Mouse (Mus musculus) layer of hippocampus, adult 8-10 months (tissue): ENCODE measurements at regions not wholly inside any gene's neighbourhood (a gene's known extent, or its start where the extent isn't known, plus 50 kb on each side); places are given as distances from the start of the nearest gene placed in this dataset.

Source experiments
- DNase-seq, 2 experiments: peaks; one replicate each; pipeline ENCODE4 v3.0.0; 2022; ENCODE audit warnings: low spot score in 2 of 2

DNA sequence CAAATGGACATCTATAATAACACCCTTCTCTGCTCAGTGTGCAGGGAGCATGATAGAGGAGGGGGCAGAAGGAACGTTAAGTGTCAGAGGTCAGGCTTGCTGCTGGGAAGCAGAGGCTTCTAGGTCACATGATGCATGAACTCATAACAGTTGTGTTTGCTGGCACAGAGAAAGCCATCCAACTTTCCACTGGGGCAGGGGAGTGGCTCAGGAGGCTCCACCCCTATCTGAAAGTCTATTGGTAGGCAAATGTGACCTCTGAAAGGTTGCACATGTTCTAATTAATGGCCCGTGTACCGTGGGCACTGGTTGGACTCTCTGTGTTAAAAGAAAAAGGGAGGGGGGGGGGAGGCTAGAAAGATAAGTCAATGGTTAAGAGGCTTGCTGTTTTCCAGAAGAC, 224.6 kb downstream of the Slc16a7 start:
- no peak for DNase-seq

DNA sequence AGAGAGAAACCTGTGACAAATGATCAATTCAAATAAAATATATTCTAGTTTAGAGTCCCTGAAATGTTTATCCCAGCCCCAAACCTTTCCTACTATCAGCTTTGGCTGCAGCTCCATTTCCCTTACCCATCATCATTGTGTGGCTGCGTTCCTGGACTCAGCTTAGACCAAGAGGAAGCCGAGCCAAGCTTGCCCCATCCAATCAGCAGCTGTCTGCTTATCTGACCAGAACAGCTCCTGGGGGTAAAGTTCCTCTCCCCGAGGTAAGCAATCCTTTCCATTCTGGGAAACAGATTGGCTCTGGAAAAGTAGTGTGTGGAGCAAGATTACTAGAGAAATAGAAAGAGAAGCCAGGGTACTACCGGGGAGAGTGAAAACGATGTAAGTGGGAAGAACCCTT, 228.2 kb downstream of the Slc16a7 start:
- DNase-seq = no peak

DNA sequence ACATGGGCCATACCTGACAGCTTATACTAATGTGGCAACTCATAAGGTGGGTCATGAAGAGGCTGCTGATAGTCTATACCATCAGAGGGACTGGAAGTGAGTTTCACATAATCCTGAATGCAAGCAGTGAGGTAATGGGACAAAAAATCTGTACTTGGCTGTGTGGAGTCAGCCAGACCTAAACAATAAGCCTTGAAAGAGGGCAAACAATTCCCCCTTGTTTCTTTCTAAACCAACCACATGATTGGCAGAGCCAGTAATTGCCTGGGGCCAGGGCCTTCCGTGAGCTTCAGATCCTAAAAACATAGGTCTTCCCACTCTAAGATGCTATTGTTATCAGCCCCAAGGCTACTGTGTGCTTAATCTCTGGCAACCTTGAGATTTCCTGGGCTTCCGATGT, 240.5 kb downstream of the Slc16a7 start:
- no peak for DNase-seq

DNA sequence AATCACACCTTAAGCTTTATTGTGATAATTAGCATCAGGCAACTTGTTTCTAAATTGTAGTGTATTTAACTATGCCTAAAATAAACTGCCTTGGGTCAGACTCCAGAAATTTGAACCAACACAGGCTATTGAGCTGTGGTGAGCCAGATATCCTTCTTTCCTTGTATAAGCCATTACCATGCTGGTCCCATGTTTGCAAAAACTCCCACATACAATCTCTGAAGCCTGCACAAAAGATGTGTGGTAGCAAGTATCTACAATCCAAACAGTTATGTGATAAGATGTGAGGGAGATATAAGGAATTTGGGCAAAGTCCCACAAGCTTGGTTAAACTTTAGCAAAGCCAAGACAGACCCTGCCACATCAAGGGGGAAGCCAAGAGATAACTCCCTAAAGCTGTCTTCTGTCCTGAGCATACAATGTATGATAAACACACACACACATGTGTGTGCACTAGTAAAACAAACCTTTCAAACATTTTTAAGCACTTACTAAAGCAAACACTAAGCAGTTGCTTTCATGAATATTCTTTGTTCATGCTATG, 242.0 kb downstream of the Slc16a7 start:
- DNase-seq = no peak

DNA sequence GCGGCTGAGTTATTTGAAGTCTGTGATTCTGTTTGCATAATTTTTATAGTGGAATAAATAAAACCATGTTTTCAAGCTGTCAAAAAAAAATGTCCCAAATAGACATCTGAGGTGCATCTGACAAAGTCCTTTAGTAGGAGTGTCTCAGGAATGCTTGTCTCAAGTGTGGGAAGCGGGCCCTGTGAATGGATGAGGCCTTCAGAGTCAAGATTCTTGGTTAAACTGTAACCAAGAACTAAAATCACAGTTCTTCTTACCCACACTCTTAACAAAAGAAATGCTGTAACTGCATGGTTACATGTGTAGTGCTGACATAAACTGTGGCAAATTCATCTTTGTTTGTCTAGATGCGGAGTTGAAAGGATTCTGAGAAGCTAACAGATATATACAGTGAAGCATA, 242.9 kb downstream of the Slc16a7 start:
- no peak for DNase-seq

DNA sequence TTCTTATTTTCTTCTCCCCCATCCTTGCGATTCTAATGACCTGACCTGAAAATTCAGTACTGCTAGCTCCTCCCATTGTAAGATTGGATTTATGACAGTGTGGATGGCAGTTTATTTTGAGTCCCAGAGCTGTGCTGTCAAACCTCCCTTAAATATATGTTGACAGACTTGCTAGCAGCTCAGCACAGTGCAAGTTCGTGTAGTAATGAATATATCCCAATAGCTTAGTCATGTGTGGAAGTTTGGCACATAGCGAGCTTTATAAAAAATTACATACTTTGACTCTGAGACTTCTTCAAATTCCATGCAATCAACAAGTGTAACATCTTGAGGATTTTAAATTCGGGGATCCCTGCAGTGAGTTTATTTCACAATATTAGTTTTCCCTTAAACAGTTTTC, 243.5 kb downstream of the Slc16a7 start:
- no peak for DNase-seq

DNA sequence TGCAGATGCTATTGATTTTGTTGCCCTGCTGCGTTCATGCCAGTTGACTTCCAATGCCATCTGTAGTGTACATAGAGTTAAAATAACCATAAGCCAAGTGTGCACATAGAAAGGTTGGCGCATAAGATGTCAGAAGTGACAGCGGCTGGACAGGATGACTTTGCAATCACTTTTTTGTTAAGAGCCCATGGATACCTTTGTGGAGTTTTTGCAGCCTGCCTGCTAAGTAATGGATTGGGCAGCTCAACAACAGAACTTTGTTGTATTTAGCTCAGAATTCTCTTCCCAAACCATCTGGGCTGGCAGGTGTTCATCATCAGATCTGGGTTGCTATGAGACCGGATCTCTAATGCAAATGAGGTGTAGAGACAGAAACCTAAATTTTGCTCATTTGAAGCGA, 267.5 kb downstream of the Slc16a7 start:
- DNase-seq = peak; percentile 77 to 78

DNA sequence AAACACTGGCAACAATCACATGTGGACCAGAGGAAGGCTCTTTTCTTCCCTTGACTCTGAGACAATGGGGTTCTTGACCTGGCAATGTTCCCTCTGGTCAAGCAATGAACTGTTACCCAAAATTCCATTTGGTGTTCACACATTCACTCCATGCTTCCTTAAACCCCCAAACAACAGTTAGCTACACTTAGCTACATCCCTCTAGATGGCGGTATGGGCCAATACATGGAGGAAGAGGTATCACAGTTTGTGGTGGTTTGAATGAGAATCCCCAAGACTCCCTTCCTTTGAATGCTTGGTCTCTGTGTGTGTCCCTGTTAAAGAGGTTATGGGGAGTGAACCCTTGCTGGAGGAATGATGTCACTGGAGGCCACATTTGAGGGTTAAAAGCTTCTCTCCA, 274.9 kb downstream of the Slc16a7 start:
- no peak for DNase-seq

DNA sequence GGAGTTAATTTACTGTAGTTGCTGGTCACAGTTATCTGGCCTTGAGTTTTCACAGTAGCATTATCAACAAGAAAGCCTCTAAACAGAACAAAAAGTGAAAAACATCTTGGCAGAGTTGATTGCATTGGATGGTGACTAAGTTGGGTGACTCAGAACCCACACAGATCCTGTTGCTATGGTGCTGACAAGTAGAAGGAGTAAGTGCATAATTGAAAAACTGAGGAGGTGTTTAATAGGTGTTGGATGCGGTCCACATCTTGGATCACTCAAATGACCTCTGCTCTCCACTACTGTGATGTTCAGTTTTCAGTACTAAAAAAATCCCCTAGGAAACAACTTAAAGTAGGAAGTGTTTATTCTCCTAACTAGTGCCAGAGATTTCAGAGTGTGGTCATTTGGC, 280.3 kb downstream of the Slc16a7 start:
- DNase-seq = peak in 1 of 2 experiments; percentile 9

DNA sequence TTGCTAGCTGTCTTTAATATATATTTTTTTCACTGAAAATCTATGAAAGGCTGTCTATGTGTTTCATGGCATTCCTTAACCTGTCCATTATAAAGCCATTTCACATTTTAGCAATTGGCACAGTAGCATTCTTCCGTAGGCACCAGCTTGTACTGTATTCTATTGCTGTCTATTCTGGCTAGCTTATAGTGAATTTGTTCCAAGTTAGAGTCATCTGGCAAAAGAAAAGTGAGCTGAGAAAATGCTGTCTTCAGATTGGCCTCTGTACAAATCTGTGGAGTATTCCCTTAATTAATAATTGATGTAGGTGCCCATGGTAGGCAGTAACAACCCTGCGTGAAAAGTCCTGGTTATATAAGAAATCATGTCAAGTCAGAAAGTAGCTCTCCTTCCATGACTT, 304.3 kb downstream of the Slc16a7 start:
- no peak for DNase-seq

DNA sequence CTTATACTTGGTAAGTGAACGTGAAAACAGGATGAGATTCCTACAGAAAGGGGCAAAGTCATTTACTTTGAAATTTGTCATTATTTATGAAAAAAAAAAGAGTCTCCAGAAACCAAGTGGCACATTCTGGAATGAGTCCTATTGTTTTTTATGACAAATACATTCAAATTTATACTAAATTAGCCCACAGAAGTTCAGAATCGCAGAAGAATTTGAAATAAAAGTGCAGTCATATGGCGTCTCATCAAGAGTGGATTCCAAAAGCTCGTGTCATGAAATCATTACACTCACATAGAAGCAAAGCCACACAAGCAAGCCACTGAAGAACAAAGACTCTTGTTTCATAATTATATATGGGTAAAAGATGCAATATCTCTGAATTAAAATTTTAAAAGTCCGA, 316.9 kb downstream of the Slc16a7 start:
- no peak for DNase-seq

DNA sequence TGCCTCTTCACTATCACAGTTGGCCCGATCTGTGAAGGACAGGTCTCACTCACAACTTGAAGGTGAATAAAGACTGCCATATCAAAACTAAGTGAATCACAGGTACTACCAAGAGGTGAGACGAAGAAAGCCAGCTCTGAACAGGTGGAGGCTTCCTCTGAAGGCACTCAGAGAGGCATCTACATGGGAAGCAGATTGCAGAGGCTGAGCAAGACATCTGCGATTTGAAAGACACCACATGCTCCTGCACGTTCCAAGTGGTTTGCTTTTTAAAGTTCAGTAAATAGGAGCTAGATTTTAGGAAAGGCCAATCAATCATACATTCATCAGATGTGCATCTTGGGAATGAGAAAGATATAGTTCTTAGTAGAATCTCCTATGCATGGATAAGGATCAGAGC, 319.0 kb downstream of the Slc16a7 start:
- peak; percentile 27 to 60 for DNase-seq

DNA sequence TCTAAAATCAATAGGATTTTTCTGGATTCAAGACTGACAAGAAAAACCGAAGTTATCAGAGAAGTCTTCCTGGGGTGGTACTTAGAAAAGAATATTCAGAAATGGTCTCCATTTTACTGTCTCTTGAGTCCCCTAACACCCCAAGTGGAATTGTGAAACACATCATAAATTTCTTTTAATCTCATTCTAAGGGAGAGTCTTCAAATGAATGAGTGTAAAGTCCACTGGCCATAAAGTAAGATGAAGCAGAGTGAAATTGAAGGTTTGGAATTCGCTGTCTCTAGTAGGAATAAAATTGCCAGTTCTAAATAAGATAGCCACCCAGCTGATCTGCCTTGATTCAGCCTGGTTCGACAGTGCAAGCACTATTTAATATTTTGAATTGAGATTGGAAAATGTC, 350.0 kb downstream of the Slc16a7 start:
- no peak for DNase-seq

DNA sequence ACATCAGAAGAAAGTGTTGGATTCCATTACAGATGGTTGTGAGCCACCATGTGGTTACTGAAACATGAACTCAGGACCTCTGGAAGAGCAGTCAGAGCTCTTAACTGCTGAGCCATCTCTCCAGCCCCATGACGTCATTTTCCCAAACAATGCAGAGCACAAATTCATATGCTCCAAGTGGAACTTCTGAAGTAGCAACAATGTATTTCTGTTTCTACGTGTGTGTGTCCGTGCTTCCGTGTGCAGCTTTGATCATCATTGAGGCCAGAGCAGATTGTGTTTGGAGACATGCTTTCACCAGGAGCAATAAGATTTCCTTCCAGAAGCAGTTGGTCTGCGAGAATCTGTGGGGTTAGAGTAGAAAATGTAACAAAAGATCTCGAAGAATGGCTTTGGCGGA, 353.6 kb downstream of the Slc16a7 start:
- DNase-seq = no peak

DNA sequence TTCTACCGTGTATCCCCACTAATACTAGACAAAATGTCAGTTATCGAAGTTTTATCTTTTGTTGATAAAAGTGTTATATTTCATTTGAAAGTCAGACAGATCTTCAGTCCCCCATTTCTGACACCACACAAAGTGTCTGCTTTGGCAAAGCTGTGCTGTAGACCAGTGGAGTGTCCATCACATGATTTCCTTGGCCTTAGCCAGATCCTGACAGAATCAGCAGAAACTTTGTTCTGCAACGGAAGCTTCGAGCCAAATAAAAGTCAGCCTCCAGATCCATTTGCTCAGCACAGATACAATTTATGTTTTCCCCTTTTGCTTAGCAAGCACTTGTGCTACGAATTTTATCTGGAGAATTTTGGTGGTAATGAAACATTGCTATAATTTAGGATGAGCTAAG, 360.9 kb downstream of the Slc16a7 start:
- no peak for DNase-seq

DNA sequence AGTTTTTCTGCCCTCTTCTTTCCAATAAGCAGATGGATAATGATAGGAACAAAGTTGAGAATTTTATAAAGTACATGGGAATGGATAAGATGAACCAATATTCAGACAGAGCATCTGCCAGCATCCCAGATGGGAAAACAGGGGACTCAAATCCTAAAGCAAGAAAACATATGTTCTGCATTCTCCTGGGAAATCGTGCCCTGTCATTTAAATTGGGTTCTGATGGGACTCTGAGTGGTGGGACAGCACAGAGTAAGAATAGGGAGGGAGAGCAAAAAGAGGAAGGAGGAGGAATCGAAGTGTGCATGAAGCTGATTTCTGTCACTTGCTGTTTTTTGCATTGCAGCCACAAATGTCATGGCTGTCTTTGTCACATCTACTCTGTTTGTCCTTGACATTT, 362.4 kb downstream of the Slc16a7 start:
- DNase-seq = peak; percentile 17 to 30
